Mouse (Mus musculus) adrenal gland, postnatal 36 days (tissue): ENCODE results near the gene Rfc4. TPM values are rescaled to one million over a fixed set of nuclear protein-coding genes. Genes with fewer than 3 reads are reported as not detected.

Experiments used
- DNase-seq, 2 experiments: peaks; one replicate each; pipeline ENCODE4 v3.0.0; 2021; ENCODE audit warnings: mixed read lengths in 1 of 2
- total RNA-seq, 2 experiments: library from RNA; stranded (reverse); gene quantifications; 2 replicates each; pipeline ENCODE4 v1.2.3; 2021

The Rfc4 gene
- total RNA-seq, 2 experiments from 2014 or later, result 8.8 TPM

GRCm38 (mm10) chr16:23135421-23136149 lies 8.0 kb upstream of the Rfc4 start:
- DNase-seq, result peak in 1 of 2 experiments; percentile 36

- no peak for DNase-seq
Measured at GRCm38 (mm10) chr16:23132336-23132735, 4.8 kb upstream of the Rfc4 start.

- no peak for DNase-seq
Measured at GRCm38 (mm10) chr16:23130303-23130702, 2.8 kb upstream of the Rfc4 start.

- DNase-seq, result no peak
Measured at GRCm38 (mm10) chr16:23127311-23127672, 245 bp downstream of the Rfc4 start.

- DNase-seq, result no peak
Measured at GRCm38 (mm10) chr16:23124398-23124797, 3.1 kb downstream of the Rfc4 start.

- no peak for DNase-seq
Measured at GRCm38 (mm10) chr16:23123104-23123503, 4.4 kb downstream of the Rfc4 start.

- no peak for DNase-seq
Measured at GRCm38 (mm10) chr16:23122446-23122845, 5.1 kb downstream of the Rfc4 start.

GRCm38 (mm10) chr16:23117173-23117572 lies 10.4 kb downstream of the Rfc4 start:
- no peak for DNase-seq

- no peak for DNase-seq
Measured at GRCm38 (mm10) chr16:23115486-23115885, 12.1 kb downstream of the Rfc4 start.

GRCm38 (mm10) chr16:23114339-23115171 lies 13.0 kb downstream of the Rfc4 start:
- no peak for DNase-seq

- no peak for DNase-seq
Measured at GRCm38 (mm10) chr16:23113903-23114302, 13.6 kb downstream of the Rfc4 start.

GRCm38 (mm10) chr16:23112861-23113435 lies 14.6 kb downstream of the Rfc4 start:
- DNase-seq, result no peak

- no peak for DNase-seq
Measured at GRCm38 (mm10) chr16:23112348-23112747, 15.2 kb downstream of the Rfc4 start.

- no peak for DNase-seq
Measured at GRCm38 (mm10) chr16:23109350-23110280, 17.9 kb downstream of the Rfc4 start.

GRCm38 (mm10) chr16:23108943-23109342 lies 18.6 kb downstream of the Rfc4 start:
- no peak for DNase-seq

- peak; percentile 84 to 92 for DNase-seq
Measured at GRCm38 (mm10) chr16:23107946-23108759, 19.4 kb downstream of the Rfc4 start.

GRCm38 (mm10) chr16:23107231-23107942 lies 20.1 kb downstream of the Rfc4 start, which contains the start of gene Eif4a2:
TSS of gene Eif4a2 (plus strand) at chr16:23107444.
- DNase-seq, result peak; percentile 94 to 97

- no peak for DNase-seq
Measured at GRCm38 (mm10) chr16:23106121-23106520, 21.4 kb downstream of the Rfc4 start.

- no peak for DNase-seq
Measured at GRCm38 (mm10) chr16:23103841-23104240, 23.7 kb downstream of the Rfc4 start.
